Comparison of ENCODE assay signal across 8 mouse cellular contexts in genomic region chr19:28365897-28366296, GRCm38 (mm10).
DNase-seq lines count a peak whose midpoint lies in the region; ATAC-seq and TF ChIP-seq lines count a peak whose summit lies in the region.

No protein-coding gene starts in this region.

- no peak for ATAC-seq in CD4-positive, CD25-positive, alpha-beta regulatory T cell, adult 4 months

- peak; percentile 47 for DNase-seq in CD4-positive, CD25-positive, alpha-beta regulatory T cell, adult 2 months (ENCODE audit: low read depth, low spot score)
- peak; percentile 31 for DNase-seq in lung, adult 2 months
- DNase-seq in lung, adult 18-20 months: no peak
- peak; percentile 41 for DNase-seq in lung, postnatal 14 days
- peak; percentile 37 for DNase-seq in thymus, adult 2 months
- no peak for DNase-seq in right cerebral cortex, postnatal 10 days (ENCODE audit: low spot score in 2 of 2)

- H3K4me3 ChIP-seq in lung, adult 2 months (replicated peaks; ENCODE audit: extremely low read depth, low read depth, low read length): no peak overlapping the region
- H3K4me3 ChIP-seq in cortical plate, adult 2 months (ENCODE audit: insufficient read depth, low read length): no peak overlapping the region
- H3K4me3 ChIP-seq in thymus, adult 2 months (ENCODE audit: control insufficient read depth, insufficient read depth, low read length): no peak overlapping the region

- H3K27ac ChIP-seq in cortical plate, adult 2 months (ENCODE audit: insufficient read depth, low read length): no peak overlapping the region
- H3K27ac ChIP-seq in thymus, adult 2 months (ENCODE audit: control insufficient read depth, insufficient read depth, low read length): no peak overlapping the region

- TF ChIP-seq CTCF in lung, adult 2 months (IDR thresholded peaks at IDR 0.05; ENCODE audit: insufficient read depth, low read length): peak; percentile 65
- peak; percentile 39 for TF ChIP-seq CTCF in cortical plate, adult 2 months (IDR thresholded peaks at IDR 0.05; ENCODE audit: extremely low read depth, insufficient read depth, low read length)
- peak; percentile 94 for TF ChIP-seq CTCF in thymus, adult 2 months (IDR thresholded peaks at IDR 0.05; ENCODE audit: borderline replicate concordance, control insufficient read depth, extremely low read depth, insufficient read depth, low read length, poor library complexity)

- no peaks in the 10 kb centered on the region for H3K36me3 ChIP-seq in thymus, adult 2 months (ENCODE audit: control insufficient read depth, insufficient read depth, low read length)

- no peak for TF ChIP-seq POLR2A in lung, adult 2 months (IDR thresholded peaks at IDR 0.05; ENCODE audit: borderline replicate concordance, extremely low read depth, low read depth, low read length)
- TF ChIP-seq POLR2A in cortical plate, adult 2 months (IDR thresholded peaks at IDR 0.05; ENCODE audit: extremely low read depth, insufficient read depth, low read length): no peak
- no peak for TF ChIP-seq POLR2A in thymus, adult 2 months (IDR thresholded peaks at IDR 0.05; ENCODE audit: control insufficient read depth, extremely low read depth, insufficient read depth, low read length, poor library complexity)

- H3K27me3 ChIP-seq in thymus, adult 2 months (ENCODE audit: control insufficient read depth, insufficient read depth, low read length): no peaks in the 10 kb centered on the region

- H3K4me1 ChIP-seq in lung, adult 2 months (ENCODE audit: control insufficient read depth, insufficient read depth, low read length): no peaks in the 10 kb centered on the region
- H3K4me1 ChIP-seq in cortical plate, adult 2 months (ENCODE audit: control insufficient read depth, insufficient read depth, low read length): no peaks in the 10 kb centered on the region
- no peaks in the 10 kb centered on the region for H3K4me1 ChIP-seq in thymus, adult 2 months (replicated peaks; ENCODE audit: control insufficient read depth, insufficient read depth, low read length)

- 64% methylated on average over 7 of the region's 7 CpGs for WGBS in lung, adult 2 months
- 61% methylated on average over 7 of the region's 7 CpGs for WGBS in thymus, adult 2 months

Comparison
In these comparisons a context has a peak if more than half of its experiments do, and no peak if none do; other contexts are left out.
1. DNase-seq: peak in CD4-positive, CD25-positive, alpha-beta regulatory T cell, adult 2 months (single experiment), lung, adult 2 months (single experiment), lung, postnatal 14 days (single experiment) and thymus, adult 2 months (single experiment); none in lung, adult 18-20 months (0 of 2) and right cerebral cortex, postnatal 10 days (0 of 2).
2. CTCF ChIP-seq: peak in every context shown above with its lines; median percentile 94 in thymus, adult 2 months; 65 in lung, adult 2 months; 39 in cortical plate, adult 2 months.